Mouse (Mus musculus): ENCODE results near the gene Ptgir.

Ptgir gene

DNA sequence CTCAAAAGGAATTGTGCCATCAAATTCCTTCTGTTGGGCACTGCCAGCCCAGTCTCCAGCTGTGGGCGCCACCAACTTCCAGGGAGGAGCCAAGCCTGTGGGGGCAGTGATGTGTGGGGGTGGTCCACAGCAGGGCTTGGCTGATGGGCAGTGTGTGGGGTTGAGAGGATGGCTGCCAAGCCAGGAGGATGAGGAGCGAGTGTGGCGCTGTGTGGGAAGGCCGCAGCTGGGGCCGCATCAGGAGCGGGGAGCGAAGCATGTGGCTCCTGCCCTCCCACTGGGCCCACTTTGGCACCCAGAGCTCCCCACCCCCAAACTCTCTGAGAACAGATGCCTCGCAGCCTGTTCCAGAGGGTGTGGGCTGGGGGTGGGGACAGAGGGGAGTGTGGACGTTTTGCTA is 11.7 kb downstream of the Ptgir start:
- DNase-seq = peak; percentile 73

DNA sequence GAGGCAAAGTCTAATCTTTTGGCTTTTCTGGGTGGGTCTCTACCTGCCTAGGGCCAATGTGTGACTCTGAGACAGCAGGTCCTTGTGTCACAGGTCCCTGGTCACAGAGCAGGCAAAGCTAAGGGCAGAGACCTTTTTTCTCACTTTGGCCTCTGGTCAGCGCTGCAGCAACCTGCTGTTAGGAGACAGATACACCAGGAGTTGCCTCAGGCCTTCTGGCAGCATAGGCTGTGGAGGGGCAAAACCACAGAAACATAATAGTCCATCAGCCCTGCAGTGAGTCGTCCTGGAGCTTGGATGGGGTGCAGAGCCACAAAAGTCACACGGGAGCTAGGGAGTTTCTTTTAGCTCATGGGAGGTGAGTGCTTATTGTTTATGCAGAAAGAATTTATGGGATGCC is 12.4 kb downstream of the Ptgir start:
- DNase-seq = peak; percentile 57

DNA sequence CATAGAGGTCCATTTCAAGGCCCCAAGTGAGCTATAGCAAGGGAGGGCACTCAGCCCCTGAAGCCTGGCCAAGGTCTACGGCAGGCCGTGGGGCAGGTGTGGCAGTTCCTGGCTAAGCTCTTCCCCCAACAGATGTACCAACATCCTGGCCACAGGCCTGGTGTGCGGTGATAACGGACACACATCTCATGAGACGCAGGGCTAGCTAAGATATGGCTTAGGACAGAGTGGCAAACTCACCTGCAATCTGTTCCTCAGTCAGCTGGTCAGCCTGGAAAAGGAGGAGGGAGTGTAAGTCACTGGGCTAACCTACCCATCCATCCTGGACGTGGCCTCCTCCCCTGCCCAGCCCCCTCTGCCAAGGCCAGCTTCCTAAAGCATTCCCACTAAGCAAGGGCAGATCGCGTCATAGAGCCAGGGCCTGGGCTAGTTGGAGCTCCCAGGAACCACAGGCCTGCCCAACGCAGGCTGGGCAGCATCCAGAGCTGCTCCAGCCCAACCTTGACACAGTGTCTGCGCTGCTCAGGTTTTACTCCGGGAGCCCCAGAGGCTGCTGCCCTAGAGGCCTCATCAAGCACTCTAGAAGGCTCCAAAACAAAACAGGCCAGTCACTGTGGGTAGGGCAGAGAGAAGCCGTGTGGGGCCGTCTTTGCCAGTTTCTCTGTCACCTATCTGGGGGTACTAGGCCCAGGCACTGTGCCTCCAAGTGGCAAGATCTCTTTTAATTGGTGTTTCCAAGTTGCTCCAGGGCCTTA is 13.3 kb downstream of the Ptgir start:
- DNase-seq = peak; percentile 68

DNA sequence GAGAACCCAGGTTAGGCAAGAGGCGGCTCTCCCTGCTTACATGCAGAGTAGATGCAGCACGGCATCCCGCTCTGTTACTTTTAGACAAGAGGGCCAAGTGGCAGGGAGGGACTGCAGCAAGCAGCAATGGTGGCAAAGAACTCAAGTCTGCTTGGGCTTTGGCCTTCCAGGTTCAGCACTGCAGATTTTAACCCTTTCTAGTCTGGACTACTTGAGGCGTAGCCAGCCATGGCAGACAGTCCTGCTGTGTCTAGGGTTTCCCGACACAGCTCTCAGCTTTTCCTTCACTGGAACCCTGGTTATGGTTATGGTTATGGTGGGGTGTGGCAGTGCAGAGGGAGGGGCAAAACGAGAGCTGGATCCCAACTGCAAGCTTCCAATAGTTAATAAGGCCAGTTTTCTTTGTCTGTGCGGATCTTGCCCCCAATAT is 13.9 kb downstream of the Ptgir start:
- DNase-seq = no peak

DNA sequence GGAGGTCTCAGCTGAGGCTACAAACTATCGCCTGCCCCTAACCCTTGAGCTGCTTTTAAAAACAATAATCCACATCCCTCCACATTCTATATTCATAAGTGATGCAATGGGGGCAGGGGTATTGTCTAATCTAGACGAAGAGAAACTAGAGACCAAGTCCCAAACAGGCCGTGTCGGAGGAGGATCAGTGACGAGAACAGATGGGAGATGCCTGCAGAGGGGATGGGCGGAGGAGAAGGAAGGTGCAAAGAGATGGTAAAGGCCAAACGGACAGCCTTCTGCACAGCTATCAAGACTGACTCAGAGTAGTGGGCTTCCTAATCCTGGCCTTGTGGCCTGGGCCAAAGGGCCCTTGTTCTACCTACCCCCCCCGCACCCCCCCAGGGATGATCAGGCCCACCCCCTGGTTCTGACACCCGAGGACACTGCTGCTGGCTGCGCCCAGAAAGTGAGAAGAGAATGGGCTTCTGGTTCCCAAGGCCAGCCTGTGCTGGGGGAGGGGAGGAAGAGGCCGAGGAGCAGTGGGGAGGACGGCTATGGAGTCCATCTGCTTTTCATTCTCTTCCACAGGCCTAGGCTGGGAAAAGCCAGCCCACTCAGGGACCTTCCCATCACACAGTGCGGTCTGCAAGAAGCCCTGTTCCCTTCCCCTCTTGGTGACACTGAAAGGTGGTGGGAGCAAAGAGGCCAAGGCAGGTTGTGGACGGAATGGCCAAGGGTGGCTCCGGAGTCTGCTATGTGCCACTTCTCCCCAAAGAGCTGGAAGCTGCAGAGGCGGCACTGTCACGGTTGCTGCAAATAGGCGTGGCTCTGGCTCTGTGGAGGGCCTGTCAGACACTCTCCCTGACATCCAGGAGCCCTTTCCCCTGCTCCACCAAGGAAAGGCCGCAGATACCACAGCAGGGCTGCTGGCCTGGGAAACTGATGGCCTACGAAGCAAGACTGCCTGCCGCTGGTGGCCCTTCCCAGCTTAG is 14.8 kb downstream of the Ptgir start:
- peak; percentile 75 for DNase-seq

DNA sequence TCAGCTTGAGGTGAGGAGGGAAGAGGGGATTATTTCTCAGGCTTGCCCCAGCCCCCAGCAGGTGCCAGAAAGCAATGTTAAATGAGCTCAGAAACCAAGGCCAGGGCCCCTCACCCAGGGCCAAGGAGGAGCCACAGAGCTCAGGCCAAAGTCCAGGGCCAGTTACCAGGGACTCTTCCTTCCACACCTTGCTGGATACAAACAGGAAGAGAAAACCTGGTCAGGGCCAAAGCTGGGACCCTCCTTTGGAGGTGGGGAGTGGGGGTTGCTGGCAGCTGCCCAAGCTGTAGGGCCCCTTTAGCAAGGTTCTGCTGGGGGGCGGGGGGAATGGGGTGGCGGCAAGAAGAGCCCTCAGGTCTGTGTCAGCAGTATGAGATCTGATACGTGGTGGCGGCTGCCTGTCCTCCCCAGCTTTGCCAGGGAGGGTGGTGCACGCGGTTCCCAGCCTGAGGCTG is 15.6 kb downstream of the Ptgir start:
- DNase-seq = peak; percentile 75

DNA sequence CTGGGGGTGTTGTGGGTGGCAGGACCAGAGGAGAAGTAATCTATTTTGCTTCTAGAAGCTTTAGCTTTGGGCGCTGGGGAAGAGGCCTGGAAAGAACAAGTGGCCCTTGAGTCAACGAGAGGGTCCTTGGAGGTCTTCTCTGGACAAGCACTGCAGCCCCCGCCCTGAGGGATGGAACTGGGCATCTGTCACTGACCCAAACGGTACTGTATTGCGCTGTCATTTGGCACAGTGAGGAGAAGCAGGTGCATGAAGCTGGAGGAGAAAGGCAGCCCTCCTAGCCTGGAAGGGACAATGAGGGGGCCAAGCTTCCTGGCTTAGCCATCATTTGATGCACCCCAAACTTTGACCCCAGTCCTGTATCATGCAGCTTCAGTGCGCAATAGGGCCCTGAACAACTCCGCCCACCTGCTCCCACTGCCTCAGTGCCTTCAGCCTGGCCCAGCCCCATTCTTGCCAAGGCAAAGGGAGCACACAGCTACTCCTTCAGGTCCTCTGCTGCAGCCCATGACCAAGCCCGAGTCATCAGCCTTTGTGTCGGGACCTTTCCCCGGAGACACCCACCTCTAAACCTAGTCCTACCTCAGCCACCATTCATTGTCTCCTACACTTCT is 16.2 kb downstream of the Ptgir start:
- DNase-seq = peak; percentile 83

DNA sequence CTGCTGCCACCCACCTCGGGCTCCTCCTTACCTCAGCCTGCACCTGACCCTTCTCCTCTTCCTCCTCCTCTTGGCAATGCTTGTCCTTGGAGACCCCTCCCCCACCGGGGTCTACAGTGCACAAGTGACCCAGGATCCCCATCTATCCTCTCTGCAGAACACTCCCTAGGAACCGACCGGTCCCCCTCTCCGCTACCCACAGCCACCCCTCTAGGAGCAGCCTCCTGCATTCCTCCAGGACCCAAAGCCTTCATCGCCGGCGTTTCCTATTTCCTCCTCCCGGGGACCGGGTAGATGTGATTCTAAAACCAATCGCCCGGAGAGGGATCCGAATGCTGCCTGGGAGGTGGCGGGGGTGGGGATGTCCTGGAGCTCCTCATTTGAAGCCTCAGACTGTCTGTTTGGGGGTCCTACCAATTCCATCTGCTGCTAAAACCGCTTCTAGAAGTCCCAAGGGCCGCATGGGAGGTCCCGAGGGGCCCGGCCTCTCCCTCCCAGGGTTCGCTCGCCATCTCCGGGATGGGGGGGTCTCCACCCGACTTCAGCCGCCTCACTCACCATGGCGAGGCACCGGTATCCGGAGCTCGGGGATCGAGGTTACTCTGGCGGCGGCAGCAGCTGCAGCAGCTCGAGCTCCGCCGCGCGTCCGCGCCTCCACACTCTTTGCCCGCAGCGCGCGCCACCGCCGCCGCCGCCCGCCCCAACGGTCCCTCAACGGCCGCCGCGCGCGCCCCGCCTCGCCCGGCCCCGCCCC is 17.2 kb downstream of the Ptgir start:
- peak; percentile 87 for DNase-seq

DNA sequence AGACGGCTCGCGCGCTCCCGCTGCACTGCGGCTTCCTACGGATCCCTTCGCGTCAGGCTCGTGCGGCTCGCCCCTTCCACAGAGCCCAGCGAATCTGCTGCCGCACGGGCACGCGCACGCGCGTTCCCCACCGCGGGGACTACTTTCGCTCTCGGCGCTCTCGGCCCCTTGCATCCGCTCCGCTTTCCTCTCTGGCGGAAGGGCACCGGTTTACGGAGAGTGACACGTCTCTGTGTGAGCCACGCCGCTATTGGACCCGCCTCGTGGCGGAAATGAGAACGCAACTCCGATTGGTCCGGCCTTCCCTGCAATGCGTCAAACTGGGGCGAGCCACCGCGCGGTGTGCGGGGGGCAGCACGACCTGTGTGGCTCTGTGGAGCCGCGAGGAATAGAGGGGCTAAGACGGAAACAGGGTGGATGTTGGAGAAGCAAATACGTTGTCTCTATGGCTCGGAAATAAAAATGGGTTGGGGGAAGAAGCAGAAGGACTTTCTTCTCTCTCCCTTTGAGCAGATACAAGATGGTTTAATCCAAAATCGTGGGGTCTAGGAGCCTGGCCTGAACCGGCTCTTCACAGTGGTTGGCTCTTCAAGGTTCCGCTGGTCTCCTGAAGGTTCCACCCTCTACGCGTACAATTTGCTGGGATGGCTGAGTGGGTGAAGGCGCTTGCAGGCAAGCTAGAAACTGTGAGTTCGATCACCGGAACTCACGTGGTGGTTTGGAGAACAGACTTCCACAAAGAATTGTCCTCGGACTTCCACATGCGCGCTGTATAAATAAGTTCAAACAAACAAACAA is 17.9 kb downstream of the Ptgir start, which contains the start of gene Calm3:
Gene Calm3, minus strand, starts transcription at position 78 of the 798 bp plus-strand sequence.
- peak; percentile 100 for DNase-seq

DNA sequence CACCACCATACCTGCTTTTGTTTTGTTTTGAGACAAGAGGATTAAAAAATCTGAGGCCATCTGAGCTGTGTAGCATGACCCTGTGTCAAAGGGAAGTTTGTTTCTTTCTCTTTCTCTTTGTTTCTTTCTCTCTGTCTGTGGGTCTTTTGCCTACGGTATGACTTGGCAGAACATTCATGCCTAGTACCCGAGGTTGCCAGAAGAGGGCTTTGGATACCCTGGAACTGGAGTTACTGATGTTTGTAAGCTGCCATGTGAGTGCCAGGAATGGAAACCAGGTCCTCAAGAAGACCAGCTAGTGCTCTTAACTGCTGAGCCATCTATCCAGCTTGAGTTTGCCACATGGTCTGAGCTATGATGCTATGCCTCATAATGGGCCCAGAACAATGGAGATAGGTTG is 22.1 kb downstream of the Ptgir start:
- DNase-seq = no peak

DNA sequence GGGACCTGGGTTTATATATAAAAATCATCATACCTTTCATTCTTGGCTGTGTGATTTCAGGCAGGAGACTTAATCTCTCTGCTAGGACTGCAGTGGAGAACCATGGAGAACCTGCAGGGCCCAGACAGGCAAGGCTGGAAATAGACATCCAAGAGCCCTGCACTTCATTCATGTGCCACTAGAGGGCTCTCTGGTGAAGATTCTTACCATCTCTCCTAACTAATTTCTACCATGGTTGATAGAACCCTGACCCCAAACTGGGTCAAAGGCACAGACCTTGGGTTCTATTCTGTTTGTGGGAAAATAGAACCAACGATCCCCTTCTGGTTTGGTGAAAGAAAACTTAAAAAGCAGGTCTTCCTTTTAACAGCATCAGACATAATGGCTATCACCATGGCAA is 24.6 kb downstream of the Ptgir start:
- peak; percentile 80 for DNase-seq

DNA sequence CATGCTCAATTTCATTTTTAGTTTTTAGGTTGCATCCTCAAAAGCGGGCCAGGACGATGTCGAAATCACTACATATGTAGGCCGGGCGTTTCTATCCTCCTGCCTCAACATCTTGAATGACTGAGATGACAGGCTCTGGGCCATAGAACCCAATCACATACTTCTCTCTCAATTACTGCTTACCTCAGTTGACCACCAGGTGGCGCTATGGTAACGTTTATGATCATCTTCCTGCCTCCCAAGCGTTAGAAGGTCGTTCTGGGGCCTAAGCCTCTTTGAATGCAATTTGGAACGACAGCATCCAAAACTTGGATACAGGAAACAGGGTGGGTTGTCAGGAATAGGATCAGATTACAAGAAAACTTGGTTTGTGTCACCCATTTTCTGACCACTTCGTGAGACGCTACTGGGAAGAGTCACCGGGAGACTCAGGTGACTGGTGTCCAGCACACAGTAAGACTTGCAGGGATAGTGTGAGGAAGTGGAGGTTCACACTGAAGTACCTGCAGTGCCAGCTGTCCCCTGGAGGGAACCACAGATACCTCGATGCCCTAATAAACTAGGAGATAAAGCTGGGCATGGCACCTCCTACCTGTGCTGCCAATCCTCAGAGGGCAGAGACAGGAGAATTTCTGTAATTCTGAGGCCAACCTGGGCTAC is 25.8 kb downstream of the Ptgir start:
- DNase-seq = peak; percentile 88

DNA sequence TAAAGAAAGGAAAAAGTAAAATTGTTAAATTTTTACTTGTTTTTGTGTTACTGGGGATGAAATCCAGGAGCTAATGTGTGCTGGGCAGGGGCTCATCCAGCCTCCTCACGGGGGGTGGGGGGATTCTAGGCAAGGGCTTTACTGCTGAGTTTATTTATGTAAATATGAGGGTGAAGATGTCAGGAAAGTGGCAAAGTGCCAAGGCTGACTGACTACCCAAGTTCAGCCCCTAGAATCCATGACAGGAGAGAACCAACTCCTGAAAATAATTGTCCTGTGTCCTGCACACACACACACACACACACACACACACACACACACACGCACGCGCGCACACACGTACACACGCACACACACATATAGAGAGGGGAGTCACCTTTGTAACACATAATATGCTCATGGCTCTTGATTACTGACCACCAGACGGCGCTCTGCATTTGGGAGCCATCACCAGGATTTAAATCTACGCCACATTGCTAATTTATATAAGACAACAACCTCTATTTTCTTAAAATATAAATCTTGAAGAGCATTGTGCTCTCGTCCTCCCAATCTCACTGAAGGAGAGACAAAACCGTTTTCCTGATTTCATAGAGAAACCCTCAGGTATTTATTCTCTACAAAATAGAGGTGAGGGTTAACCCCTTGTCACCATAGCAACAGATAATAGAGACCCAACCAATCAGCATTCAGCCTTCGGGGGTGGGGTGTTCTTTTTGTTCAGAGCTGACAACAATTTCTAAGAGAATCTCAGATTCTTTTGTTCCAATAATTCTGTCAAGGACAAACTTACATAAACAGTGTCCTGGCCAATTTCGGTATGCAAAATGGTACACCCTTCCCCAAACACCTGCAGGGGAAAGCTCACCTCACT is 26.7 kb downstream of the Ptgir start:
- peak; percentile 79 for DNase-seq

DNA sequence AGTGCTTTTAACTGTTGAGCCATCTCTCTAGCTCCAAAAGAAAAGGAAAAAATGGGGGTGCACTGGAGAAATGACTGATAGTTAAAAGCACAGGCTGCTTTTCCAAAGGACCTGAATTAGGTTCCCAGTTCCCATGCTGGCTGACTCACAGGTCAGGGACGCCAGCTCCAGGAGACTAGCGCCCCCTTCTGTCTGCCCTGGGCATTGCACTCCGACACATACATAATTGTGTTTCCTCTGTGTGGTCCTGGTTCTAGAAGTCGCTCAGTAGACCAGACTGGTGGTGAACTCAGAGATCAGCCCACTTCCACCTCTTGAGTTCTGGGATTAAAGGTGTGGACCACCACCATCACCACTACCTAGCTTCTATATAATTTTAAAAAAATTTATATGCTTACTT is 31.0 kb downstream of the Ptgir start:
- no peak for DNase-seq

DNA sequence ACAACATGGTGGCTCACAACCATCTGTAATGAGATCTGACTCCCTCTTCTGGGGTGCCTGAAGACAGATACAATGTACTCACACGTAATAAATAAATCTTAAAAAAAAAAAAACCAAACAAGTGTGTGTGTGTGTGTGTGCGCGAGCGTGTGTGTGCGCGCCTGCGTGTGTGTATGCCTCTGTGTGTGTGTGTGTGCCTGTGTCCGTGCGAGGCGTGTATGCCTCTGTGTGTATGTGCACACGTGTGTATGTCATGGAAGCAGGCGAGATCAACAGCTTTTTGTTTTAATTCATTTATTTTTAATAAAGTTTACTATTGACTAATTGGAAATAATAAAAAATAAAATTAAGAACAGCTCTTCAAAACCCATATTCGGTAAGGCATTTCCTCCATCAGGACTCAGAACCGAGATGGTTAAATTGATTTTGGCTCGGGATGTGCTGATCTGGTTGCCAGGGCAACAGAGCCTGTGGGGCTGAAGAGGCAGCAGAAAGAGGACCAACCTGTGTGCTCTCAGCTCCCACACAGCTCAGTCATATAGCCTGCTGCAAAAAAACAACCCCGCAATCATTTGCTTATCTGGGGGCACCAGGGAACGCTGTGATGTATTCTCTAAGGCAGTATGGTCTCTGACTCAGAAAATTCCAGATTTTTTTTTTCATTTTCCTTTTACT is 32.0 kb downstream of the Ptgir start:
- no peak for DNase-seq

DNA sequence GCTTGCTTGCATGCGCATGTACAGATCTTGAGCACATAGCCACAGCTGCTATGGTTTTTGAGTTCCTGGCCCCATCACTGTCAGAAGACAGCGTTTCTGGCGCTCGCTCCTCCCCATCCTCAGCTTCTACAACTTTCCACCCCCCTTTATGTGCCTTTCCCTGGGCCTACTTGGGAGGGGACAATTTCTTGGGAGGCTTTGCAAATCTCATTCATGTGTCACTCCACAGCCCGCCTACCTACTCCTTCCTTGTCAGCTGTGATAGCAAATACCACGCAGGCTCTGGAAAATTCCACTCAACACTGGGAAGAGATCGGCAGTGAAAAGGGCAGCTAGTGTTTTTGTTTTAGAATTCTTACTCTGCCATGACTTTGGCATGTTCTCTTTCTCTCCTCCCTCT is 34.0 kb downstream of the Ptgir start:
- DNase-seq = peak; percentile 24

DNA sequence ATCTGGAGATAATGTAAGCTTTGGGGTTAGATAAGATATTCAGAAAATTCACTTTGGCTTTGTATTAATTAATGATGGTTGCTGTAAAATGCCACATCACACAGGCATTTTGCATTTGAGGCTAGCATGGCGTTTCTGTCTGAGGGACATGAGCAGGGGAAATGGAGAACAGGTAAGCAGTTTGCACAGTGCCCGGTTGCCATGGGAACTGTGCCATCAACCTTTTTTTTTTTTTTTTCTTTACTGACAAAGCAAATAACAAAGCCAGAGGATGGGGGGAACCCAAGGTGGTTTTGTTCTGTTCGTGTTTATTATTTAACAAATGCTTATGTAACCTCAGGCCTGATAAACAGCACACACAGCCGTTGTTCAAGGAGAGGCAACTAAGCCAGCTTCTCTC is 36.6 kb downstream of the Ptgir start:
- no peak for DNase-seq

DNA sequence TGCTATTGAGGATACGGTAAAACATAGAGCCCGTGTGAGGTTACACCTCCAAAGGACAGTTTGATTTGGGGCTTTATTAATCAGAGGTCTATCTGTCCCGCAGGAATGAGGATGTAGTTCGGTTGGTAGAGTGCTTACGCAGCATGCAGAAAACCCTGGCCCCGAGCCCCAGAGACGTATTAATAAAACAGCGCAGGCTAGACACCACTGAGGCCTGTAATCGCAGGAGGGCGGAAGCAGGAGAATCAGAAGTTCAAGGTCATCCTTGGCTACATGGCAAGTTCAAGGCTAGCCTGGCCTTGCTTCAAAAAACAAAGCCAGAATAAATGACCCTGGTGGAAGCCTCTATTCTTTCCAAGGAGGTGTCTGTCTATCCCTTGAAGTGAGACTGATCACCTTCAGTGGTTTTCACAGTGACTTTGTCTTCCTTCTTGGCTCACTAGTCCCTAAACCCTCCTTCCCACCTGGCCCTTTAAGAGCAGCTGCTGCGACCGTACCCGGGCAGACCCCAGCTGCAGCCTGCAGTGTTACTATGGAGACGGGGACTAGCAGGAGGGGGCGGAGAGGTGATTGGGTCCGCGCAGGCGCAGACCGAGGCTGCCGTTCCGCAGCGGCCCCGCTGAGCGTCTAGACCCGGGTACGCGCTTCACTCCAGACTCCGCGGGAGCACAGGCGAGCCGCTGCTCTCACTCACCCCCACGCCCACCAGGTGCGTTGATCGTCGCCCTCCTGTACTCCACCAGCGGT is 37.9 kb downstream of the Ptgir start, which contains the start of gene Pnmal2:
Gene Pnmal2, plus strand, starts transcription at position 622 of the 747 bp plus-strand sequence.
- peak; percentile 94 for DNase-seq
